Mouse (Mus musculus): Measurements from ENCODE around the gene Zfp688. TPM values are rescaled to one million over a fixed set of nuclear protein-coding genes. Genes with fewer than 3 reads are reported as not detected.
"Not testable (repeated sequence)": the region's sequence is repeated elsewhere in the genome, so short reads cannot be mapped to it uniquely, and the experiment has no call there.

Gene Zfp688
- polyA plus RNA-seq (2014; fragmentation: Nextera tagmentation; extraction: Ambion mirVana): 29.8 and 33.6 TPM in 2 replicates

GRCm38 (mm10) chr7:127421388-127422191 is at the start of gene Zfp688:
Gene Zfp688 (minus strand): TSS chr7:127422068.
- H3K4me3 ChIP-seq (ENCODE audit: low read depth, low read length): peak within 1 kb of the TSS; percentile 88
- ATAC-seq (ENCODE audit: low FRiP score): peak; percentile 95

GRCm38 (mm10) chr7:127471646-127472010 is 49.8 kb upstream of the Zfp688 start:
- H3K27ac ChIP-seq (ENCODE audit: low read depth, low read length): peak overlapping the region; percentile 94
- peak overlapping the region; percentile 91 for H3K4me2 ChIP-seq (replicated peaks; ENCODE audit: low read depth, low read length)
- no peaks in the 10 kb centered on the region for H3K9me3 ChIP-seq (ENCODE audit: control insufficient read depth, low read length)
- under 1% methylated on average over 25 of the region's 25 CpGs for WGBS
- no peaks in the 10 kb centered on the region for H3K27me3 ChIP-seq (ENCODE audit: control insufficient read depth, insufficient read depth, low read length)
- peaks cover 24% of the 10 kb centered on the region for H3K36me3 ChIP-seq (ENCODE audit: control insufficient read depth, insufficient read depth, low read length)
- H3K4me1 ChIP-seq (replicated peaks; ENCODE audit: control insufficient read depth, insufficient read depth, low read length): no peaks in the 10 kb centered on the region
- ATAC-seq (ENCODE audit: low FRiP score) (peak; percentile 60), DNase-seq (ENCODE audit: low spot score) (no peak)
- H3K4me3 ChIP-seq (ENCODE audit: low read depth, low read length): peak overlapping the region; percentile 90
- H3K9ac ChIP-seq (ENCODE audit: low read depth, low read length): peak overlapping the region; percentile 95

More at GRCm38 (mm10) chr7:127421388-127422191, at the start of gene Zfp688:
- Histone ChIP-seq H3K9ac (ENCODE audit: low read depth, low read length) (peak within 1 kb of the TSS; percentile 94), H3K9me3 (ENCODE audit: control insufficient read depth, low read length) (no peaks in the 10 kb centered on the region), H3K4me1 (replicated peaks; ENCODE audit: control insufficient read depth, insufficient read depth, low read length) (0 out of 2 replicates have a peak, but pooled peaks cover 4% of the 10 kb centered on the region), H3K27me3 (ENCODE audit: control insufficient read depth, insufficient read depth, low read length) (peaks cover 7% of the 10 kb centered on the region), H3K27ac (ENCODE audit: low read depth, low read length) (peak within 1 kb of the TSS; percentile 62), H3K36me3 (ENCODE audit: control insufficient read depth, insufficient read depth, low read length) (no peaks in the 10 kb centered on the region), H3K4me2 (replicated peaks; ENCODE audit: low read depth, low read length) (peak within 1 kb of the TSS; percentile 96)
- DNase-seq (ENCODE audit: low spot score): peak; percentile 96
- whole genome bisulfite sequencing: under 1% methylated on average over 48 of the region's 48 CpGs

- Histone ChIP-seq H3K36me3 (ENCODE audit: control insufficient read depth, insufficient read depth, low read length) (peaks cover 20% of the 10 kb centered on the region), H3K27me3 (ENCODE audit: control insufficient read depth, insufficient read depth, low read length) (no peaks in the 10 kb centered on the region), H3K27ac (ENCODE audit: low read depth, low read length) (peak overlapping the region; percentile 94), H3K4me2 (replicated peaks; ENCODE audit: low read depth, low read length) (peak overlapping the region; percentile 91), H3K4me1 (replicated peaks; ENCODE audit: control insufficient read depth, insufficient read depth, low read length) (no peaks in the 10 kb centered on the region), H3K4me3 (ENCODE audit: low read depth, low read length) (peak overlapping the region; percentile 90), H3K9me3 (ENCODE audit: control insufficient read depth, low read length) (no peaks in the 10 kb centered on the region), H3K9ac (ENCODE audit: low read depth, low read length) (peak overlapping the region; percentile 95)
- DNase-seq (ENCODE audit: low spot score) (peak; percentile 92), ATAC-seq (ENCODE audit: low FRiP score) (peak; percentile 91)
- under 1% methylated on average over 45 of the region's 46 CpGs for WGBS
These were observed 49.1 kb upstream of the Zfp688 start for GRCm38 (mm10) chr7:127470743-127471645.

GRCm38 (mm10) chr7:127470011-127470715 is 48.3 kb upstream of the Zfp688 start:
- Histone ChIP-seq H3K27ac (ENCODE audit: low read depth, low read length) (peak overlapping the region; percentile 94), H3K36me3 (ENCODE audit: control insufficient read depth, insufficient read depth, low read length) (peaks cover 19% of the 10 kb centered on the region), H3K4me3 (ENCODE audit: low read depth, low read length) (peak overlapping the region; percentile 90), H3K27me3 (ENCODE audit: control insufficient read depth, insufficient read depth, low read length) (no peaks in the 10 kb centered on the region), H3K9ac (ENCODE audit: low read depth, low read length) (peak overlapping the region; percentile 95), H3K9me3 (ENCODE audit: control insufficient read depth, low read length) (no peaks in the 10 kb centered on the region), H3K4me2 (replicated peaks; ENCODE audit: low read depth, low read length) (peak overlapping the region; percentile 91), H3K4me1 (replicated peaks; ENCODE audit: control insufficient read depth, insufficient read depth, low read length) (no peaks in the 10 kb centered on the region)
- ATAC-seq (ENCODE audit: low FRiP score): peak; percentile 26; the same call in 1 of the 2 replicates
- peak; percentile 62 for DNase-seq (ENCODE audit: low spot score)
- 10% methylated on average over 10 of the region's 10 CpGs for WGBS

- Histone ChIP-seq H3K4me2 (replicated peaks; ENCODE audit: low read depth, low read length) (no peak overlapping the region), H3K9ac (ENCODE audit: low read depth, low read length) (no peak overlapping the region), H3K36me3 (ENCODE audit: control insufficient read depth, insufficient read depth, low read length) (0 out of 2 replicates have a peak, but pooled peaks cover 4% of the 10 kb centered on the region), H3K4me3 (ENCODE audit: low read depth, low read length) (no peak overlapping the region), H3K4me1 (replicated peaks; ENCODE audit: control insufficient read depth, insufficient read depth, low read length) (no peaks in the 10 kb centered on the region), H3K27ac (ENCODE audit: low read depth, low read length) (no peak overlapping the region), H3K27me3 (ENCODE audit: control insufficient read depth, insufficient read depth, low read length) (no peaks in the 10 kb centered on the region), H3K9me3 (ENCODE audit: control insufficient read depth, low read length) (no peaks in the 10 kb centered on the region)
- ATAC-seq (ENCODE audit: low FRiP score): no peak
- DNase-seq (ENCODE audit: low spot score): no peak
- 95% methylated on average over 4 of the region's 4 CpGs for WGBS
These were observed 44.7 kb upstream of the Zfp688 start for GRCm38 (mm10) chr7:127466606-127467005.

GRCm38 (mm10) chr7:127465670-127466069 is 43.8 kb upstream of the Zfp688 start:
- H3K4me3 ChIP-seq (ENCODE audit: low read depth, low read length); DNase-seq (ENCODE audit: low spot score); H3K4me2 ChIP-seq (replicated peaks; ENCODE audit: low read depth, low read length); ATAC-seq (ENCODE audit: low FRiP score); H3K36me3 ChIP-seq (ENCODE audit: control insufficient read depth, insufficient read depth, low read length); H3K4me1 ChIP-seq (replicated peaks; ENCODE audit: control insufficient read depth, insufficient read depth, low read length); H3K9me3 ChIP-seq (ENCODE audit: control insufficient read depth, low read length); H3K27me3 ChIP-seq (ENCODE audit: control insufficient read depth, insufficient read depth, low read length); H3K9ac ChIP-seq (ENCODE audit: low read depth, low read length); H3K27ac ChIP-seq (ENCODE audit: low read depth, low read length): not testable (repeated sequence)
- WGBS: 92% methylated on average over 2 of the region's 2 CpGs

- Histone ChIP-seq H3K36me3 (ENCODE audit: control insufficient read depth, insufficient read depth, low read length) (0 out of 2 replicates have a peak, but pooled peaks cover 4% of the 10 kb centered on the region), H3K27me3 (ENCODE audit: control insufficient read depth, insufficient read depth, low read length) (no peaks in the 10 kb centered on the region), H3K9ac (ENCODE audit: low read depth, low read length) (no peak overlapping the region), H3K9me3 (ENCODE audit: control insufficient read depth, low read length) (no peaks in the 10 kb centered on the region), H3K4me1 (replicated peaks; ENCODE audit: control insufficient read depth, insufficient read depth, low read length) (no peaks in the 10 kb centered on the region), H3K27ac (ENCODE audit: low read depth, low read length) (no peak overlapping the region), H3K4me3 (ENCODE audit: low read depth, low read length) (no peak overlapping the region), H3K4me2 (replicated peaks; ENCODE audit: low read depth, low read length) (no peak overlapping the region)
- no peak for ATAC-seq (ENCODE audit: low FRiP score)
- WGBS: 93% methylated on average over 3 of the region's 3 CpGs
- no peak for DNase-seq (ENCODE audit: low spot score)
These were observed 43.3 kb upstream of the Zfp688 start for GRCm38 (mm10) chr7:127465191-127465590.

- 98% methylated on average over 8 of the region's 8 CpGs for WGBS
- ATAC-seq (ENCODE audit: low FRiP score): not testable (repeated sequence)
These were observed 37.4 kb upstream of the Zfp688 start, which contains the start of gene Prr14 for GRCm38 (mm10) chr7:127459311-127459710. Gene Prr14 (plus strand): TSS chr7:127459611.

More at GRCm38 (mm10) chr7:127459311-127459710, 37.4 kb upstream of the Zfp688 start, which contains the start of gene Prr14:
- H3K27ac ChIP-seq (ENCODE audit: low read depth, low read length); H3K4me2 ChIP-seq (replicated peaks; ENCODE audit: low read depth, low read length); H3K4me3 ChIP-seq (ENCODE audit: low read depth, low read length); H3K9ac ChIP-seq (ENCODE audit: low read depth, low read length); H3K9me3 ChIP-seq (ENCODE audit: control insufficient read depth, low read length); H3K4me1 ChIP-seq (replicated peaks; ENCODE audit: control insufficient read depth, insufficient read depth, low read length); H3K27me3 ChIP-seq (ENCODE audit: control insufficient read depth, insufficient read depth, low read length); DNase-seq (ENCODE audit: low spot score): not testable (repeated sequence)
- peaks cover 13% of the 10 kb centered on the region; the same call in 1 of the 2 replicates for H3K36me3 ChIP-seq (ENCODE audit: control insufficient read depth, insufficient read depth, low read length)
